Mouse (Mus musculus) A20 (cell line): Measurements from ENCODE around the gene Ewsr1.
A peak's percentile ranks its signal among the peaks of the same experiment; 100 is the strongest.

Experiments used
- DNase-seq: peaks from one replicate; pipeline ENCODE4 v3.0.0-alpha.2; 2011; ENCODE audit warnings: low read depth, low spot score

Gene Ewsr1

DNA sequence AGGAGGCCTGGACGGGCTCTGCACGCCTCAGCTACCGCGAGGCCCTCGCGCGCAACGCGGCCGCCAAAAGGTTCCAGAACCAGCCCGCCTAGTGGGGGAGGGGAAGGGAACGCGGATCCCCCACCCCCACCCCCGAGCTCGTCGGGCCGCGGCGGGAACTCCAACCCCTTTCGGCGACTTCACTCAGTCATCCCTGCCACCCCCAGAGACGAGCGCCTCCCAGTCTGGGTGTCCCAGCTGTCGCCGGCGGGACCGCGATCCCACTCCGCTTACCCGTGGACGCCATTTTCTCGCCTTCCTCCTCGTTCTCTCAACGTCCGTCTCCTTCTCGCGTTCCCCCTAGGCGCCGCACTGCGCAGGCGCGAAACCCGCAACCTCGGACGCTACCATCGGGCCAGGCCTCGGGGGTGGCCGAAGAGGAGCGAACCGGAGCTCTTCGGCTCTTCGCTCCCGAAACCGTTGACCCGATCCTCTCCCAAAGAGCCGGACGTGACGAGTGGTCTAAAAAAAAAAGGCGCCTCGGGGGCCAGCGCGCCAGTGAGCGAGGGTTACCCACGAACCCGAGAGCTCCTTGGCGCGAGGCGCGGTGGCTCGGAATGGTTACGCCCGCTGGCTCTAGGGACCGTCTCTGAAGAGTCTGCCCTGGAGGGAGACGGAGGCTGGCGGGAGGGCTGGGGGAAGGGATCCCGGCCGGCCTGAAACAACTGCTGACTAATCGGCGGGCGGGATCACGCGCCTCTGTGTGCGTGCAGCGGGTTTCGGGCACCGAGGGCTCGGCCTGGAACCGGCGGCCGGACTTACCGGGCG is at the start of gene Ewsr1, which contains the start of gene Rhbdd3:
Gene Ewsr1, minus strand, starts transcription at position 531 of the 807 bp plus-strand sequence.
Gene Rhbdd3, plus strand, starts transcription at position 191 of the 807 bp plus-strand sequence.
- DNase-seq = peak; percentile 99

- DNase-seq = no peak
Measured at GRCm38 (mm10) chr11:5145600-5145999, 46.5 kb upstream of the Ewsr1 start.

DNA sequence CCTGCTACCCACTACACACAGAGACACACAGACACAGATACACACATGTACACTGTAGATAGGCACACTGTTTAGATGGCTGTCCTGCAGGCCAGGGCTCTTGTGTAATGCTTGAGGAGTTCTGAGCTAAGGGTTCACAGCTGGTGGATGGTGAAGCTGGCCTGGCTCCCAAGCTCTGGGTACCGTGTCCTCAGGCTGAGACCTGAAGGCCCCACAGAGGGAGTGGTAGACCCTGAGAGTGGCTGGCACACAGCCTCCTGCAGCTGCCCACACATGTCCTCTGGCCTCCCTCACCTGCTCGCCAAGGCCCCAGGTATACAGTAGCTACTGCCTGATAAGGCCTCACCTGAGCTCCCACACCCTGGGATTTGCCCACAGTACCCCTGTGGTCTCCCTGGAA is 42.9 kb upstream of the Ewsr1 start:
- no peak for DNase-seq

DNA sequence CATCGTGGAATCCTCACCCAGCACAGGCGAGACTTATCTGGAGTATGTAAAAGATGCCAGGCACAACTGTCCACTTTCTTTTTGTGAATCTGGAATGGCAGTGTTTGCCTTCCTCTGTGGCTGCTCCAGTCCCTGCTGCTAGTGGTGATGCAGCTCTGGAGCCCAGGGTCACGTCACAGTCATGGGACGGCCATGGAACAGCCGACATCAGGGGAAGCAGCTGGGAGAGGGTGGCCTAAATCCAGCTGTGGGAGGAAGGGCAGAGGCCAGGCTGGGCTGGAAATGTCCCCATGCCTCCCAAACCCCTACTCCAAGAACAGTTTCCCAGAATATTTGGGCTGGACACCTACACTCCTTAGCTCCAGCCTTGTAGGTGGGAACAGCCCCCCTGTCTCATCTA is 42.2 kb upstream of the Ewsr1 start:
- DNase-seq = no peak

- no peak for DNase-seq
Measured at GRCm38 (mm10) chr11:5140619-5141018, 41.6 kb upstream of the Ewsr1 start.

GRCm38 (mm10) chr11:5139372-5139771 is 40.3 kb upstream of the Ewsr1 start:
- DNase-seq = no peak

GRCm38 (mm10) chr11:5138642-5139041 is 39.6 kb upstream of the Ewsr1 start:
- no peak for DNase-seq

GRCm38 (mm10) chr11:5135914-5136313 is 36.8 kb upstream of the Ewsr1 start:
- no peak for DNase-seq

GRCm38 (mm10) chr11:5132751-5133150 is 33.7 kb upstream of the Ewsr1 start:
- no peak for DNase-seq

- peak; percentile 26 for DNase-seq
Measured at GRCm38 (mm10) chr11:5130111-5130665, 31.1 kb upstream of the Ewsr1 start.

DNA sequence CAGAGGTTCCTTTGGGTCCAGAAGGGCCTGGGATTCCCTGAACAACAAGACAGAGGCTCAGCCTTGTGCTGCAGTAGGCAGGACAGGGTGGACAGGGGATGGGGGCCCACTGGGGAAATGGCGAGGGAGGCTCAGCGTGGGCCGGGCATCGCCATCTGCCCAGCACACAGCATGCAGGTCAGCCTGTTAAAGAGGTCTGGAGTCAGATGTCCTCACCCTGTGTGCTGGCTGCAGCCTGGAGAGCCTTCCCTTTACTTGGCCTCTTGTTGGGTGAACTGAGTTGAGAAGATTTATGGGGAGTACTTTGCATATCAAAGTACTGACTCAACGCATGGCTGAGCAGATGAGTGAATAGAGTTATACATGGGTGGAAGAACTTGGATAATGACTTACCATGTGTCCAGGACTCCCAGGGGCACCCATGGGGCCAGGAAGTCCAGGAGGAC is 30.0 kb upstream of the Ewsr1 start:
- peak; percentile 20 for DNase-seq

- no peak for DNase-seq
Measured at GRCm38 (mm10) chr11:5125713-5126112, 26.6 kb upstream of the Ewsr1 start.

- peak; percentile 87 for DNase-seq
Measured at GRCm38 (mm10) chr11:5114931-5115581, 16.0 kb upstream of the Ewsr1 start.

GRCm38 (mm10) chr11:5113645-5114044 is 14.6 kb upstream of the Ewsr1 start:
- no peak for DNase-seq

GRCm38 (mm10) chr11:5109441-5109840 is 10.4 kb upstream of the Ewsr1 start:
- DNase-seq = no peak

DNA sequence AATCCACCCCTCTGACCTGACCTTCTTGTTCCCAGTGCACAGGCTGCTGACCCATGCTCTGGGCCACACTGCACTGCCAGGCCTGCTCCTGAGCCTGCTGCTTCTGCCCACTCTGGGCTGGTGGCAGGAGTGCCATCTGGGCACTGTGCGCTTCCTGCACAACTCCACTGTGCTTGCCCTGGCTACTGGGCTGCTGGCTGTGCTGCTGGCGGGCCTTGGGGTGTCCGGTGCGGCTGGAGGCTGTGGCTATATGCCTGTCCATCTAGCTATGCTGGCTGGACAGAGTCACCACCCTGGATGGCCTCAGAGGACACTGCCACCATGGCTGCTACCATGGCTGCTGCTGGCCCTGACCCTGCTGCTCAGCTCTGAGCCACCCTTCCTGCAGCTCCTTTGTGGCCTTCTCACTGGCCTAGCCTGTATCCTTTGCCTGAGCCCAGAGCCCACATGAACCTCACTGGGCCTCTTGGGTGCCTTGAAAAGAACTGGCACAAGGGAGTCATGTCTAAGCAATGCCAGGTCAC is 5.0 kb upstream of the Ewsr1 start:
- DNase-seq = no peak

GRCm38 (mm10) chr11:5102384-5102783 is 3.3 kb upstream of the Ewsr1 start:
- no peak for DNase-seq

DNA sequence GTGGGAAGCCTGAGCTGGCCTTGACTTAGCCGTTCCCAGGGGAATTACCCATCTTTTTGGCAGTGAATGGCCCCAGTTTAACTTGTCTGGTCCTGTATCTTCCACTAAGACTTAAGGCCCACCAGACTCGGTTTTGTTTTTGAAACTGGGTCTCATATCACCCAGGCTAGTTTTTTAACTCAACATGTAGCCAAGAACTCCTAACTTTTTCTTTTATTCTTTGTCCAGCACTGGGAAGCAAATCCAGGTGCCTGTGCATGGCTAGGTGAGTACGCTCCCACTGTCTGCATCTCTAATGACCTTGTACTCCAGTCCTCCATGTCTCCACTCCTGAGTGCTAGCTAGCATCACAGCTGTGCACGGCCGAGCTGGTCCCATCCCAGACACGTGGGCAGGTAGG is 2.6 kb upstream of the Ewsr1 start:
- DNase-seq = no peak

DNA sequence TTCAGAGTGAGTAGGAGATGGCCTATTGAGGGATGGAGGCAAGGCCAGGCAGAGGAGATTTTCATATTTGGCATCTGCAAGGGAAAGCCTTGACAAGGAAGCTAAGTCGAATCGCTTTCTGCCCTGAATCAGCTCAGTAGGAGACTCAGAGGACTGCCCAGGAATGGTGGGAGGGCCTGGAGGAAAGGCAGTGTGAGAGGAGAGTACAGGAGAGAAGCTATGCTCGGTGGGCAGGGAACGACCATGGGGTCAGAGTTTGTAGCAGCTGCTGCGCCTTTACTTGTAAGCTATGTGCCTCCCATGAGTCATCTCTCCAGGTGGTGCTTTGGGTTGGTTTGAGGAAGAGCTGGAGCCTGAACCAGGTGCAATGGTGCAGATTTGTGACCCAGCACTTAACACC is 1.7 kb upstream of the Ewsr1 start:
- DNase-seq = no peak

GRCm38 (mm10) chr11:5100283-5100682 is 1.2 kb upstream of the Ewsr1 start:
- no peak for DNase-seq

DNA sequence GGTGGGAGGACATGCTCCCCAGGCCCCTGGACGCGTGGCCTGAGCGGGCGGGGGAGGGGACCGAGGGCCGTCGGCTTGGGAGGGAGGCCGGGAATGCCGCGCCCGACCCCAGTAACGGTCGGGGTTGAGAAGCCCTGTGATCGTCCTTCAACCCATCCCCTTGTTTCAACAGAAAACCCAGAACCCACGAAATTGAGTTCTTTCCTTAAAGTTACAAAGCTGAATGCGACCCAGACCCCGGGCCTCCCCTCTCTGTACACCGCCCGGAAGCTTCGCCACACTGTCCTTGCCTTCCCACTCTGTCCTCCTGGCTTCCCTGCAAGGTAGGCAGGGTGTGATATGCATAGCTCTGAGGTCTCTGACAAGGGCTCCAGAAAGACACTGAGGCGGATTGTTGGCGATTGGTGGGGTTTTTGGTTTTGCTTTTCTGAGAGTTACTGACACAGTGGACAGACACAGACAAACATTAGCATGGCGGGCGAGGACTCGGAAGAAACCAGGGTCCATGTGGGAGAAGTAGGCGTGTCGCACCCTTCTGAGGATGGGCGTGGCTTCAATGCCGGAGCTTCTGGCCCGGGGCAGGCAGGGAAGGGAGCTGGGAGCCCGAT is 614 bp upstream of the Ewsr1 start:
- peak; percentile 93 for DNase-seq
